Mouse (Mus musculus): ENCODE measurements around the gene Cops3.

Cops3 gene

DNA sequence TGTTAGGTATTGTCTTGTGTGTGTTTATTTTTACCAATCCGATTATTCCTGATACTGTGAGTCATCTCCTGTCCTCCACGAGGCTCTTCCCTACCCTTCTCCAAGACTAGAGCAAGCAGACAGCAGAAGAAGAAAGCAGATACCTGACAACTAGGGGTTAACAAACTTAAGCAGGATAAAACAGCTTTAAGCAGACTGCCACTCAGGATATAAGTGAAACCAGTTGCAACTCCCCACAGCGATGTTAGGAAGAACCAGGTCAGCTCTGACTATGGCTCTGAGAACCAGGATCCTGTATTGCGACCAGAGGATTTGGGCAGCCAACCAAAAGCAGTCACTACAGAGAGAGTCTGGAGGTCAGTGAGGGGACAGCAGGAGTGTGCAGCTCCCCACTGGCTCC is 28.4 kb downstream of the Cops3 start:
- DNase-seq (ENCODE audit: extremely low read depth, low read depth), result no peak

DNA sequence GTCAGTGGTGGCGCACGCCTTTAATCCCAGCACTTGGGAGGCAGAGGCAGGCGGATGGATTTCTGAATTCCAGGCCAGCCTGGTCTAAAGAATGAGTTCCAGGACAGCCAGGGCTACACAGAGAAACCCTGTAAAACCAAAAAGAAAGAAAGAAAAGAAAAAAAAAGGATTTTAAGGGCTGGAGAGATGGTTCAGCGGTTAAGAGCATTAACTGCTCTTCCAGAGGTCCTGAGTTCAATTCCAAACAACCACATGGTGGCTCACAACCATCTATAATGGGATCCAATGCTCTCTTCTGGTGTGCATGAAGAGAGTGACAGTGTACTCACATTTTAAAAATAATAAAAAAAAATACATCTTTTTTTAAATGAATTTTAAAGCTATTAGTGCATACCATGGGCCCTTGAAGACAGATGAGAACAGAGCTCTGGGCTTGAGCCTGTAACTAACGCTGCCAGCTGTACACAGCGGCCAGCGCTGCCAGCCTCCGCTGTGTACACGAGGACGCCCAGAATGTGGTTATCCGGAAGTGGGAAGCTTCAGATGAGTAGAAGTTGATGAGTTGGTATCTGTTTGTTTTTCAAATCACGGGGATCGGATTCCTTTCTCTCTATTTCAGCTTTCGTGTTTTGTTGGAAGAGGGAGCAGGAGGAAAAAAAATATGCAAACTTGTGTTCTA is 29.0 kb downstream of the Cops3 start:
- DNase-seq (ENCODE audit: extremely low read depth, low read depth), result peak; percentile 48

DNA sequence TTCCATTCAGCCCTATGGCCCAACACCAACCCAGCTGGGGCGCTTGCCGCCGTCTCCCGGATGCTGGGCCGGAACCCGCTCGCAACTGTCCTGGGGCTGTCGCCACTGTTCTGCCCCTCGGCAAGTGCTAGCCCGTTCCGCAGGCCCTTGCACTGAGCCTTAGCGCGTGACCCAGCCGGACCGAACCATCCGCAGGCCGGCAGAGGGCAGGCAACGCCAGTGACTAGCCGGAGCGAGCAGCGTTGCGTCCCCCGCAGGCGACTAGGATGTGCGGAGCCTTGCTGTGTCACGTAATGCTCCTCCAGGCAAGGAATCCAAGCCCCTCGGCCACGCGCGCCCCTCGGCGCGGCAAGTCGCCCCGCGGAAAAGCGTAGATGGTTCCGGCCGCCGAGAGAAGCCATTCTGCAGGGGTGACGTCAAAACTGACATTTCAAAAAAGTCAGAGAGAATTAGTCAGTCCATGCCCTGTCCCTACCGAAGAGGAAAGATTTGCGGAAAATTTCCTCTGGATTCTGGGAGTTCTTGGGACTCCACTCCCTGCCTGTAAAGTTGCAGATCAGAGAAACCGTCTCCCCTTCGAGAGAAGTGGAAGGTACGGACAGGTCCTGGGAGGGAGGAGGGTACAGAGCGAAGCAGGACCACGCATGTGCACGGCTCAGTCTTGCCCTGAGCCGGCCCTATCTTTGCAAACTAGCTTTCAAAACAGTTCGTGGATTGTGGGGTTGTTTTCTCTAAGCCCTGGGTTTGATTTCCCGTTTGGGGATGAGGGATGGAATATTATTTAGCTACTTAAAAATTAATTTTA is 29.8 kb downstream of the Cops3 start, which contains the start of gene Flcn:
Flcn (minus strand) TSS at position 347 of the 805 bp plus-strand sequence.
- peak; percentile 82 for DNase-seq (ENCODE audit: extremely low read depth, low read depth)

DNA sequence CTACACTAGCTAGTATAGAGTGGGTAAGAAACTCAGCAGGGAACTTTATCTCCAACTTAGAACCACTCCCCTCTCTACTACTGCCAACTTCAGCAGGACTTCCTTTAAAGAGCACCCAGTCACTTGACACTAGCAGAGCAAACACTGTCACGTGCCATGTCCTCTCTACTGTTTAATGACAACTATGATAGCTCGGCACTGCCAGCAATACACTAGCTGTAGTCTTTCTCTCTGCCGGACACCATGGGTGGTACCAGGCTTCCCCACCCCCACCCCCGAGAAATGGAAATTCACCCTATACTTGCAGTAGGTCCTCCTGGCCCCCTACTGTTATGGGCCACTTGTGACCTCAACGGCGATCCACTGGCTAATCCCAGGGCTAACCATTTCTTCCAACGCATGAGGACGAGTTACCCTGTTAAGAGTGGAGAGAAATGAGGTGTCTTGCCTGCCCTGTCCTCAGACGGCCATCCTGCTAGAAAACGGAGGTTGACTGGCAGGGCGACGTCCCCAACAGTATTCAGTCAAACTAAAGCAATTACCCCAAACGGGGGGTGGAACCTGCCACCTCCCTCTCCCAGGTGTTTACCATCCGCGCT is 30.5 kb downstream of the Cops3 start:
- peak; percentile 80 for DNase-seq (ENCODE audit: extremely low read depth, low read depth)

DNA sequence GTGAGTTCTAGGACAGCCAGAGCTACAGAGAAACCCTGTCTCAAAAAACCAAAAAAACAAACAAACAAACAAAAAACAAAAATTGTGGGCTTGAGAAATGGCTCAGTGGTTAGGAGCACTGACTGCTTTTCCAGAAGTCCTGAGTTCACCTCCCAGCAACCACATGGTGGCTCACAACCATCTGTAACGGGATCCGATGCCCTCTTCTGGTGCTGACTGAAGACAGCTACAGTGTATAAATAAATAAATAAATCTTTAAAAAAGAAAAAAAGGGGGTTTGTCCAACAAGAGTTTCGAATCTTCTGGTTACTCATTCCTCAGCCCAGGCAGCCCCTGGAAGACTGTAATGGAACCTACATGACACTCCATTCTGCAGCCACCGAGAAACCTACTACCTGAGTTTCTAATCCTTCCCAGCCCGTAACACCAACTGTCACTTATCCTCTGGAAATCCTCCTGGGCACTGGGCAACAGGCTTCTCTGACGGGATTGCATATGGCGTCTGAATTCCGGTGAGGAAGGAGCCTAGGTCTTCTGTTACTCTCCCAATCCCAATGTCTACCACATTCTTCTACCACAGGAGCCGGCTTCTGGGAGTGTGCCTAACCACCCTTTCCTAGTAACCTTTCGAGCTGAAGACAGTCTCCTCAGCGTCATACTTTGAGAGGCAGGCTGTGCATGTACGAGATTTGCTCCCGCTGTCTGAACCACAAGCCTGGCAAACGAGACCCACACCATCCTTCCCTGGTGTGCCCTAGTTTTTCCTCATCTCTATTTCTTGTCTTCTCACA is 31.3 kb downstream of the Cops3 start:
- DNase-seq (ENCODE audit: extremely low read depth, low read depth), result no peak

DNA sequence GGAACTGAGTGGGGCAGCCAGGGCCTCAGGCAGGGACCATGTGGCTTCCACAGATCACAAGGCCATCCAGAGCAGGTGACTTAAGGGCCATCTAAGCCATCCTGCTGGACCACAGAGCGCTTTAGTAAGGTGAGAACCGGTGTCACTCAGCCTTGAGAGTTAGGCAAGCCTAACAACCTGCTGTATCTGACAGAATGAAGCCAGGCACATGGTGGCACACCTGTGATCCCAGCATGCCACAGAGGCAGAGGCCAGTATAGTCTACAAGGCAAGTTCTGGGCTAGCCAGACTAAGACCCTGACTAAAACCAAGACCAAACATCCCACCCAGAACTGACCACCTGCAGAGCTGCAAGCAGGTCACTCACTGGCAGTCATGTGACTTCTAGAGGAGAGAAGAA is 34.0 kb downstream of the Cops3 start:
- DNase-seq (ENCODE audit: extremely low read depth, low read depth), result no peak

DNA sequence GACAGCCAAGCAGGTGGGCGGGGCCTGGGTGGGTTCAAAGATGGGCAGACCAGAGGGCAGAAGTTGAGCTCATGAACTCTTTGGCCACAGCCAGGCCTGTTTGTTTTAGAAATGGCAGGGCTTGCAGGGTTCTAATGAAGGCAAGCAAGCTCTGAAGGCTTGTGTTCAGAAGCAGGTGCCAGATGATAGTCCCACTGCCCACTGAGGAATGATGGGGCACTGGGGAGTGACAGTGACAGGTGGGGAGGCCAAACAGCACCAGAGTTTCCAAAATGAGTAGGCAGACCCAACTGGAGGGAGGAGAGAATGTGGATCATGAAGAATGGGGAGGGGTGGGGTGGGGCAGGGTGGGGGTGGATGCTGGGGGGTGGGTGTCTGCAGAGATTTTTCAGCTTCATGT is 34.4 kb downstream of the Cops3 start:
- no peak for DNase-seq (ENCODE audit: extremely low read depth, low read depth)

DNA sequence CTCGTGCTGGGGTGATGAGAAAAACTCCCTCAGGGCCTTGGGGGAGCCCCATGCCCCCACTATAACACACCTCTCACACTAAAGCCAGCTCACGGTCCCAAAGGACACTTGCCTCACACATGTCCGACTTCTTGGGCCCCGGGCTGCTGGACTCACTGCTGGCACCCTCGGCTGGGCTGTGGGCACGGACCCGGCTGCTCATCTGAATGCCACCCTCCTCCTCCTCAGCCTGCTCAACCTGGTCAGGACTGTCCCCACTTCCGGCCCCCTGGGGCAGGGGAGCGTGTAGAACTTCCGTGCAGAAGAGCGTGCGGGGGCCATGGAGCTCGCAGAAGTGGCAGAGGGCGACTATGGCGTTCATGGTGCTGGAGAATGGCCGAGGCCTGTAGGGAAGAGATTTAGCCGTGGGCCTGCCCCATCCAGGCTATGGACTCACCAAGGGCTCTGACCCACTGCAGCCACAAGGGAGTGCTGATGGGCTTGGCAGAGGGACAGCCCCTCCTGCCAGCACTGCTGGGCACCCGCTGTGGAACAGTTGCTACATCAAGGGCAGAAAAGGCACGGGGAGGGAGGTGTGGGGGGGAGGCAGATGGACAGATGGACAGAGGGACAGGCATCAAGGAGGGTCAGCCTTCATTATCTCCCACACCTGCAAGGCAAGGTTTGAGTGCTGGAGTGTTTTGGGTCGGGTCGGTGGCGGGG is 35.1 kb downstream of the Cops3 start:
- no peak for DNase-seq (ENCODE audit: extremely low read depth, low read depth)

DNA sequence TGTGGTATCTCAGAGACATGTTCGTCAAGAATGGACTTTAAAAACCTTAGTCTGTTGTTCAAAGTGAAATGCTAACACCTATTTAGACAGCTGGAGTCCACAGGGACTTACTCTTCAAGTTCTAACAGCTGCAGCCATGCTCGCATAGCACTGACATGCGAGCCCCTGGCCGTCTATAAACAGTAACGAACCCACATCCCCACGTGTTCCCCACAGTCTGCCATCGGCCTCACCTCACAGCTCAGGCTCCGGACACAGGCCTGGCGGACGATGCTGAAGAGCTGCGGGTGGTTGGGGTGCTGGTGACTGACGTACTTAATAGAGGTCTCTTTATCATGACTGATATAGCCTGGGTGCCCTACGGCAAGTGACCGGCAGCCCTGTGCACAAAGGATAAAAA is 36.1 kb downstream of the Cops3 start:
- no peak for DNase-seq (ENCODE audit: extremely low read depth, low read depth)

DNA sequence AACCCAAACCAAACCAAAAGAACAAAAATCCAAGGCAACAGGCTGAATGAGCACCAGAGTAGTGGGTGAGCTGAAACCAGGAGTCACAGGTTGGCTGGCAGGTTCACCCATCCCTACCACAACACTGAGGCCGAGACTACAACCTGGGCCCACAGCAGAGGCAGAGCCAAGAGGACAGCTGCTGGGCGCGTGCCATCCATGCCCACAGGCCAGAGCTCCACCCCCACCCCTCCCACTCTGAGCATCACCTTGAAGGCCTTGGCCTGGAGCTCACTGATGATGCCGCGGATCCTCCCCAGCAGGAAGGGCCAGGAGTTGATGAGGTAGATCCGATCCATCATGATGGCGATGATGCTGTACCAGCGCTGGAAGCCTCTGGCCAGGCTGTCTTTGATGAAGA is 37.8 kb downstream of the Cops3 start:
- no peak for DNase-seq (ENCODE audit: extremely low read depth, low read depth)

DNA sequence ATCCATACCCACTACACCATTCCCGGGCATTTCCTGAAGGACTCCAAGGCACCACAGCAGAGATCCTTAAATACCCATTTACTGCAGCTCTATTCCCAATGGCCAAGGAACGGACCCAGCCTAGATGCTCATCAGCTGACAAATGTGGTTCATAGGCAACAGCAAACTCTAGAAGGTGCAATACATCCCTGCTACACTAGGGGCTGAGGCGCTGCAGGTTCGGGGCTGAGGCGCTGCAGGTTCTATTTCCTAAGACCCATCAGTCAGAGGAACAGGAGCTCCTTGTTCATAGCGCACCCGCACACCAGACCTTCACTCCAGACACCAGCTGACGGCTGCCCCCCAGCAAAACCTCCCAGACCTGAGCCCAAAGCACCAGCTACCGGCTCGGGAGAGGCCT is 39.2 kb downstream of the Cops3 start:
- DNase-seq (ENCODE audit: extremely low read depth, low read depth), result no peak

DNA sequence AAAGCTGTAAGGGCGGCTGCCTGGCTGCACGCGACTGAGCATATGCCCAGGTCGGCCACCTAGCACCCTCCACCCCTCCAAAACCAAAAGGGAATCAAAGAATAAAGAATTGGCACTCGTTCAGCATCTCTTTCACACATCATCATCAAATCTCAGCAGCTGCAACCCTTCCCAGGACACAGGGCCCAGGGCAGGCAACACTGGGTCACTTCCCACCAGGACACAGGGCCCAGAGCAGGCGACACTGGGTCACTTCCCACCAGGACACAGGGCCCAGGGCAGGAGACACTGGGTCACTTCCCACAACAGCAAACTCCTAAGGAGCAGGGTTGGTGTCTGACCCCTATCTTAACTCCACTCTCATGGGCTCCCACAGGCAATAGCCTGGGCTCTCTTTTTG is 46.2 kb downstream of the Cops3 start:
- DNase-seq (ENCODE audit: extremely low read depth, low read depth), result no peak

DNA sequence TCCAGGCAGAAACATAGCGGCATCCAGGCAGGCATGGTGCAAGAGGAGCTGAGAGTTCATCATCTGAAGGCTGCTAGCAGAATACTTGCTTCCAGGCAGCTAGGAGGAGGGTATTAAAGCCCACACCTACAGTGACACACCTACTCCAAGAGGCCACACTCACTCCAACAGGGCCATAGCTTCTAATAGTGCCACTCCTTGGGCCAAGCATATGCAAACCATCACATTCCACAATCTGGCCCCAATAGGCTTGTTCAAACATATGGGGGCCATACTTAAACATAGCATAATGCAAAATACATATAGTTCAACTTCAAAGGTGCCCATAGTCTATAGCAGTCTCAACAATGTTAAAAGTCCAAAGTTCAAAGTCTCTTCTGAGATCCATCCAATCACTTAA is 50.3 kb downstream of the Cops3 start:
- no peak for DNase-seq (ENCODE audit: extremely low read depth, low read depth)

DNA sequence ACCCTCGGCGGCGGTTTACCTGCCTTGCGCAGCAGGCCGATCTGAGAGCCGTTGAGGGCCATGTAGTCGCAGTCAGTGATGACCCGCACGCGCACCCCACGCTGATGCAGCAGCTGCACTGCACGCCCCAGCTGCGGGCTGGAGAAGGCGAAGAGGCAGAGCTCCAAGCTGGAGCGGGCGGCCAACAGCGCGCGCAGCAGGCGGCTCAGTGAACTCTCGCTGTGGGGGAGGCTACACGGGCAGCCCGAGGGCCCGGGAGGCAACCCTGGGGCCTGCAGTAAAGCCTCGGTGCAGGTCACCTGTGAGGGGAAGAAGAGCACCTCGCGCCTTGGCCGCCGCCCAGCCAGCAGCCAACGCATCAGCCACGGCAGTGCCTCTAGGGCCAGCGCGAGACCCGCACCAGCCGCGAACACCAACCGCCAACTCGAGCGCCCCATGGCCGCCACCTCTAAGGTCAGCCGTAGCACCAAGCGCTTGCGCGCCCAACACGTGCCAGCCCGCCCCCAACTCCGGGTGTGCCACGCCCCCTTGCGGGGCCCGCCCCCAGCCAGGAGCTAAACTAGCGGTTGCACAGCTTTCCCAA is 52.3 kb downstream of the Cops3 start, which contains the start of gene Pld6:
Pld6 (minus strand) TSS at position 447 of the 583 bp plus-strand sequence.
- DNase-seq (ENCODE audit: extremely low read depth, low read depth), result no peak

DNA sequence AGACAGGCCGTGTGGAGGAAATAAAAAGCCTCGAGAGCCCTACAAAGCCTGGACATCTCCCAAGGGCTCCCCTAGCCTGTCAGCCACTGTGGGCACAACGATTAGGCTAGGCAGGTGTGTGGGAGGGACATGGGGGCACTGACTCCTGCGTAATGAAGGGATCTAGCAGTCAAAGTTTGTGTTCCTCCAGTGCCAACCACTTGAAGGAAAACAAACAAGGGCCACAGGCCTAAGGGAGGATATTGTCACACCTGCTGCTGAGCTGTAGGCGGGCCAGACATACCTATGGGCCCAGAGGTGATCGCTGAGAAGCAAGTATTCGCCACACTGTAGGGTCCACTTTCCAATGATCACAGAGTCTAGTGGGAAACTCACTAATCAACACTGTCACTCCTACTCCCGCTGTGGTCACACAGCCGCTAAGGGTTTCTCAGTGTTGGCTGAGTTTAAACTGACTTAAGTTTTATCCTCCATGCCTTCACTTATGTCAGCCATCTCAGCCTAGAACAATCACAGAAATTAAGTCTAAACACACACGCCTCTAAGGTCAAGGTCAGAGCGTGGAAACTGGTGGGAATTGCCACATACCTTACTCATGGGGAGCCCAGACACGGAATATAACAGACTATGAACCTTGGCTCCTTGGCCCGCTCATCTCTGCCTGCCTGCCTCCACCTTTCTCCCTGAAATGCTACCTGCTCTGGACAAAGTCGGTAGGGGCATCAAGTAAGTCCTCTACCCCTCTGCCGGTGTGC is 53.0 kb downstream of the Cops3 start:
- DNase-seq (ENCODE audit: extremely low read depth, low read depth), result no peak

DNA sequence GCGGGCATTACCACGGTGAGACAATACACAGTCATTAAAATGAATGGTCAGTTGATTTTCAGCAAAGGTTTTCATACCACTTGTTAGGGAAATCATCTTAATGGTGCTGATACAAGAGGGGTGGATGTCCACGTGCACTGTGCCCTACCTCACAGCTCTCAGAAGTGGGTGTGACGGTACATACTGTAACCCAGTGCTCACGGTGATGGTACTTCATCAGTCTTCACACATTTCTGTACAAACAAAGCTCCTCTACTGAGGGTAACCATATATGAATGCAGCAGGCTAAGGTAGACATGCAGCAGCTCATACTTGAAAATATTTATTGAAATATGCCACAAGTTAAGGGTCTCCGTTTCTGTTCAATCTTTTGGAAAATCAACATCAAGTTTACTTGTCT is 56.0 kb downstream of the Cops3 start:
- no peak for DNase-seq (ENCODE audit: extremely low read depth, low read depth)

DNA sequence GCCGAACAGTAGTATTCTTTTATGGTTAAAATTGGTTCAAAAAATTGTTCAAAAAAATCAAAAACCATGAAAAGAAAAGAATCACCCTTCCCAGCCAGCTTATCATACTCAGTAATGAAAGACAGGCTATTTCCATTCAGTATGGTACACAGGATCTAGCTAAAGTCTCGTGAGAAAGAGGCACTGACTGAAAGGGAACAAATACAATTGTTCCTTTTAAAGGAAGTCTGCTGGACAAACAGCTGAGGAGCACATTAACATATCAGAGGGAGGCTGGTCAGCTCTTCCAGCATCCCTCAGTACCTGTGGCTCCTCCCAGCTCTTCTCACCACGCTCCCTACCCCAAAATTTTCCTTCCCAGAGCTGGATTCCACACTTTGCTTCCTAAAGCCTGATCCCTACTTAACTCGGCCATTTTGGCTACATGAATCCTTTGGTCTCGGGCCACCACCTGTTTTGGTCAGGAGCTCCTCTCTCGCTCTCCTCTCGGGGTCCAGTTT is 57.5 kb downstream of the Cops3 start:
- DNase-seq (ENCODE audit: extremely low read depth, low read depth), result no peak

DNA sequence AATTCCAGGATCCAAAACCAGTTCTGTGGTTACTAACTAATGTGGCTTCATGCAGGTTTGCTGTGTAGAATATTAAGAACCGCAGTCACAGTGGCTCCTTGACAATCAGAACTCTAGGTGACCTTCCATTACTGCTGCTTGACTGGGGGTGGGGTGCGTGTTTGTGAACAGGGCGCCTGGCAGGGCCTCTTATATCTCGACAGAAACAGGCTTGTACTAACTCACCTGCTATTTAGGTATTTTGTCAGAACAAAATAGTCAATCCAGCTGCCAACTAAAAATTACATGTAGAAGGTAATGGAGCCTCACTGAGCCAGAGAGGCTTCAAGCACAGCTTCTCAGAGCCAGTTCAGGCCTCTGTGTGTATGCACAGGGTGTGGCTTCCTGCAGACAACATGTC is 59.4 kb downstream of the Cops3 start:
- no peak for DNase-seq (ENCODE audit: extremely low read depth, low read depth)

DNA sequence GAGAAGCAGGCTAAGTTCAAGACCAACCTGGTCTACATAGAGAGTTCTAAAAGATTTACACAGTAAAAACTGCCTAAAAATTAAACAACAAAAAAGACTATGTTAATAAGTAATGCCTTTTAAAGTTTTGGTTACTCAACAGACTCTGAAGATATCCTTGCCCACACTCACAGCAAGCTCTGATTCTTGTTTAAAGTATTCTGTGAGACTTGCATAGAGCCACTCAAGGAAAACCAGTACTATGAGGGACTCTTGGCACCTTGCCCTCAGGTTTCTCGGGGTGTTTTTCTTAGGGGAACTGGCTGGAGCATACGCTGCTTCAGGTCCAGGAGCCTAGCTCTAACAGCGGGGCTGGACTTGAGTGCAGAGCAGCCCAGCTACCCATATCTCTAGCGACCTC is 60.2 kb downstream of the Cops3 start:
- no peak for DNase-seq (ENCODE audit: extremely low read depth, low read depth)

DNA sequence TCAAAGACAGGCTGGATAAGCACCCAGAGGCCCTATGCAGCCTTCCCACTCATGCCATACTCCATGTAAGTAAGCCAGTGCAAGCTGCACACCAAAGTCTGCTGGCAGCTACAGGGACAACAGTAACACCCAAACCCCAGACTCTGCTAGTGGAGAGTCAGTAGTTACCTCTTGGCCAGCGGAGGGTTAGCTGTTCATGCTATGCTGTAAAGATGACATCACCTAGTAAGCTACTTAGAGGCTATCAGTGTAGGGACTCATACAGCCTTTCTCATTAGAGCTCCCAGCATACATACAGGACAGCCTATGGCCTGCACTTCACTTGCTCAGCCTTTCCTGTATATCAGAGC is 60.8 kb downstream of the Cops3 start:
- no peak for DNase-seq (ENCODE audit: extremely low read depth, low read depth)

Measured in MEL-GATA-1-ER (cell line).